Mouse (Mus musculus) forebrain, embryonic 14.5 days (tissue): ENCODE measurements around the gene Ccar1. TPM values are rescaled to one million over a fixed set of nuclear protein-coding genes. Genes with fewer than 3 reads are reported as not detected.
"Not testable (repeated sequence)": the region's sequence is repeated elsewhere in the genome, so short reads cannot be mapped to it uniquely, and the experiment has no call there.

ENCODE experiments used
- ATAC-seq: fragments of 200-750 bp; cut with Nextera tagmentation; 2 replicates; pipeline ENCODE4 v1.8.0; 2017; ENCODE audit warnings: mild to moderate bottlenecking, moderate library complexity
- DNase-seq: peaks from one replicate; pipeline ENCODE4 v3.0.0-alpha.2; 2015; ENCODE audit warnings: low spot score
- H3K27ac ChIP-seq: fragments of 300-500 bp; sonication (generic); 2 replicates; pipeline ENCODE4 v1.5.1; 2014; ENCODE audit warnings: low read depth, mild to moderate bottlenecking, control low read depth, low read length, moderate library complexity
- H3K27me3 ChIP-seq: fragments of 300-500 bp; sonication (generic); replicated peaks from 2 replicates; pipeline ENCODE4 v1.6.1; 2014; ENCODE audit warnings: low read length, control low read depth, mixed read lengths; ENCODE audit not compliant: control insufficient read depth, insufficient read depth
- H3K36me3 ChIP-seq: fragments of 300-500 bp; sonication (generic); 2 replicates; pipeline ENCODE4 v1.6.1; 2014; ENCODE audit warnings: low read length, control low read depth; ENCODE audit not compliant: control insufficient read depth, insufficient read depth
- H3K4me1 ChIP-seq: fragments of 300-500 bp; sonication (generic); 2 replicates; pipeline ENCODE4 v1.6.1; 2014; ENCODE audit warnings: antibody characterized with exemption, low read length, control low read depth; ENCODE audit not compliant: control insufficient read depth, insufficient read depth
- H3K4me2 ChIP-seq: fragments of 300-500 bp; sonication (generic); 2 replicates; pipeline ENCODE4 v1.6.1; 2014; ENCODE audit warnings: mild to moderate bottlenecking, control low read depth, low read length
- H3K4me3 ChIP-seq: fragments of 300-500 bp; sonication (generic); 2 replicates; pipeline ENCODE4 v1.5.1; 2014; ENCODE audit warnings: low read depth, low read length, control low read depth
- H3K9ac ChIP-seq: fragments of 300-500 bp; sonication (generic); 2 replicates; pipeline ENCODE4 v1.6.1; 2014; ENCODE audit warnings: mild to moderate bottlenecking, low read length, control low read depth, moderate library complexity
- H3K9me3 ChIP-seq: fragments of 300-500 bp; sonication (generic); replicated peaks from 2 replicates; pipeline ENCODE4 v1.6.1; 2016; ENCODE audit warnings: low read length, control low read depth, mixed read lengths; ENCODE audit not compliant: control insufficient read depth
- WGBS: fragments of 180-500 bp; shearing (Covaris S2); extraction: QIAGEN DNeasy Blood & Tissue Kit; methylation state at CpG from one replicate; pipeline ENCODE4 v1.1.7; 2014; 5-methylcytosine and 5-hydroxymethylcytosine counted together
- polyA plus RNA-seq: library from polyadenylated mRNA; unstranded; fragments of >200 nt; fragmentation: Nextera tagmentation; extraction: Ambion mirVana; gene quantifications from 2 replicates; pipeline ENCODE4 v1.2.1, GENCODE M21; 2014

Gene Ccar1
- polyA plus RNA-seq, 1 experiment from 2014 or later = 118 TPM

DNA sequence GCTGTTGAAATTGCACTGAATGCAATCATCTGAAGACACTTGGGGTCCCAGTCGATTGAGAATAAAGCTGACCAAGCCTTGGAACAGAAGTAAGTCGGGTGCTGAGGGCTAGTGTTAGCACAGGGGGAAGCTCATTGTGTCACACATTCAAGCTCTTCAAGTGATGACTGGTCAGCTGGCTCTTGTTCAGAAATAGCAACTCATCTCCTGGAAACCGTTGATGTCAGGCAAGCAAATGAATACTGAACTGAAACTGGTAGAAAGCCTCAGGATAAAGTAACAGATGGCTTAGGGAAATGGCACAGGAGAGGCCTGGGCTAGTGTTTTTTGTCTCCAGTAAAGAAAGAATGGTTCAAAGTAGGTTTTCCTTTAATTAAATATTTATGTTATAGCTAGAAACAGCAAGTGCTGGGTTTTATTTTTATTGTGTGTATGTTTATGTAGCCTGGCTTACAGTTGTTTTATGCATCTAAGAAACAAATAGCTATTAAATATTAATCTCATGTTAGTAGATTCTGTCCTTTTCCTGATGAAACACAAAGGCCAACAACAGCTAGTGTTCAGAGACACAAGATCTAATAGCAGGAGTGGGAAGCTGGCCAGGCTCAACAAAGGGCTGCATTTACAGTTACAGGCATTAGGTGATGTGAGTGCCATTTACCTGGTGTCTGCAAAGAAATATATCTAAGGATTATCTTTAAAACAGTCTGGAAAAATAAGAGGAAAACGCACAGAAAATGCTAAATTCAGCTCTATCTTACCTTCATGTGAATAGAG, 51.9 kb downstream of the Ccar1 start:
- peak; percentile 76 for DNase-seq

GRCm38 (mm10) chr10:62736965-62737688, 55.0 kb downstream of the Ccar1 start:
- Histone ChIP-seq H3K27ac (no peak overlapping the region), H3K36me3 (peaks cover 17% of the 10 kb centered on the region)

More for the DNA sequence above, 51.9 kb downstream of the Ccar1 start:
- Histone ChIP-seq H3K9me3 (no peaks in the 10 kb centered on the region), H3K9ac (no peak overlapping the region), H3K4me3 (no peak overlapping the region), H3K27ac (peak overlapping the region; percentile 34; the same call in 1 of the 2 replicates), H3K27me3 (no peaks in the 10 kb centered on the region), H3K4me1 (no peaks in the 10 kb centered on the region), H3K4me2 (no peak overlapping the region), H3K36me3 (peaks cover 35% of the 10 kb centered on the region)
- peak; percentile 77; the same call in 1 of the 2 replicates for ATAC-seq
- WGBS = 63% methylated on average over 4 of the region's 4 CpGs

DNA sequence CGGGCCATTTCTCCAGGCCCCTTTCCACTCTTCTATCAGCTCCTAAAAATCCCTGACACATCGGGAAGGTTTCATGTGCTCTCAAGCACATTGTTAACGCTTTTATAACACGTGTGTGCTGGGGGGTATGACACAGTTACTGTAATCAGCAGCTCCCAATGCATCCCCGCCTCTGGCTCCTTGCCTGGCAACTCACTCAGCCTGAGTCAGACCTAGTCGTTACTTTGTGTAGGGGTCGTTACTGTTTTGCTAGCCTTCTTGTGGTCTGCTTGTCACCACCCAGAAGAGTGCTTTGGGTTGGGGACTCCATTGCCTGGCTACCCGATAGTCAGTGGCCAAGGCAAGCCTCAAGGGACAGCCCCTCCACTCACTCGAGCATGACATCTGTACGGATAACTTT, 61.3 kb downstream of the Ccar1 start:
- Histone ChIP-seq H3K36me3 (no peaks in the 10 kb centered on the region), H3K27me3 (no peaks in the 10 kb centered on the region), H3K4me2 (no peak overlapping the region), H3K4me3 (no peak overlapping the region), H3K4me1 (no peaks in the 10 kb centered on the region), H3K27ac (no peak overlapping the region), H3K9ac (no peak overlapping the region), H3K9me3 (no peaks in the 10 kb centered on the region)
- no peak for ATAC-seq
- no peak for DNase-seq
- WGBS = 72% methylated on average over 10 of the region's 10 CpGs

More at GRCm38 (mm10) chr10:62736965-62737688, 55.0 kb downstream of the Ccar1 start:
- Histone ChIP-seq H3K27me3 (no peaks in the 10 kb centered on the region), H3K4me1 (no peaks in the 10 kb centered on the region), H3K9ac (no peak overlapping the region), H3K4me3 (no peak overlapping the region), H3K4me2 (no peak overlapping the region), H3K9me3 (no peaks in the 10 kb centered on the region)
- no peak for ATAC-seq
- 42% methylated on average over 4 of the region's 4 CpGs for WGBS
- no peak for DNase-seq

GRCm38 (mm10) chr10:62725771-62726687, 66.1 kb downstream of the Ccar1 start, which contains the start of gene Stox1:
TSS of gene Stox1 (minus strand) at chr10:62726128.
- 1% methylated on average over 60 of the region's 85 CpGs for WGBS
- DNase-seq = peak; percentile 83
- ATAC-seq = peak; percentile 93
- H3K4me3 ChIP-seq = peak within 1 kb of the TSS; percentile 60
- H3K27me3 ChIP-seq = no peaks in the 10 kb centered on the region
- no peaks in the 10 kb centered on the region for H3K9me3 ChIP-seq
- H3K4me1 ChIP-seq = no peaks in the 10 kb centered on the region
- no peak within 1 kb of the TSS for H3K27ac ChIP-seq
- peak within 1 kb of the TSS; percentile 66 for H3K9ac ChIP-seq
- peak within 1 kb of the TSS; percentile 79 for H3K4me2 ChIP-seq
- no peaks in the 10 kb centered on the region for H3K36me3 ChIP-seq

DNA sequence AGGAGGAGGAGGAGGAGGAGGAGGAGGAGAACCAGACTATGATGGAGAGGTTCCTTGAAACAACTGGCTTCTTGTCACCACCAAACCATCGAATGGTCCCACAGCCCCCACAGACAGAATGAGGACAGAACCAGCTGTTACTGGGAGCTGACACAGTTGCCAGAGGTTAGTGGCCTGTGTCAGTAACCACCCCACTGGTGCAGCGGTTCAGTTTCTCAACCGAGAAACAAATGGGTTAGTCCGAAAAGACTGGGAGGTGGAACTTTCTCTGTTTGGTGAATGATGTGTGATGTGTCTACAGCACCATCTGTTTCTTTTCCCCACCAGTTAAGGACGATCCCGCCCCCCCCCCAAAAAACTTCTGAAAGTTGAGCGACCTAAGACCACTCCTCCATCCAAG, 67.2 kb downstream of the Ccar1 start:
- Histone ChIP-seq H3K36me3 (no peaks in the 10 kb centered on the region), H3K27ac (no peak overlapping the region), H3K4me3 (no peak overlapping the region), H3K4me2 (peak overlapping the region; percentile 79; the same call in 1 of the 2 replicates), H3K27me3 (no peaks in the 10 kb centered on the region), H3K9me3 (no peaks in the 10 kb centered on the region), H3K9ac (0 out of 2 replicates have a peak overlapping the region, but pooled peaks have one; percentile 66), H3K4me1 (no peaks in the 10 kb centered on the region)
- ATAC-seq (no peak), DNase-seq (no peak)
- 40% methylated on average over 7 of the region's 7 CpGs for WGBS

DNA sequence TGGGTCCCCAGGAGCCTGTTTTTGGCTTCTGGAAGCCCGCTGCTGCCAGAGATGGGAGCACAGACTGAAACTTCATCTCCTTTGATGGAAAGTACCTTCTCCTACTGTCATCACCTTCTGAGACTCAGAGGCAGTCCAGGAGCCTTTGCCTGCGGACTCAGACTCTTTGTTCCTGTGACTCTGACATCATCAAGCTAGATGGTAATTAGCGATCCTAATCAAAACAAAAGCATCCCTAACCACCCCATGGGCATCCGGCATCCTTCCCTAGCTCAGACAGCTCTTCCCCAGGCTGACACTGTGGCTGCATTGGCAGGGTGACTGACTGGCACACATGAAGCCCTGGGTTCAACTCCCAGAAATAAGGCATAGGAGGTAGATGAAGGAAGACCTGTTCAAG, 69.4 kb downstream of the Ccar1 start:
- Histone ChIP-seq H3K9me3 (no peaks in the 10 kb centered on the region), H3K4me2 (no peak overlapping the region), H3K9ac (no peak overlapping the region), H3K4me1 (no peaks in the 10 kb centered on the region), H3K27ac (no peak overlapping the region), H3K4me3 (no peak overlapping the region), H3K27me3 (no peaks in the 10 kb centered on the region), H3K36me3 (no peaks in the 10 kb centered on the region)
- 24% methylated on average over 4 of the region's 4 CpGs for WGBS
- ATAC-seq = no peak
- DNase-seq = no peak

DNA sequence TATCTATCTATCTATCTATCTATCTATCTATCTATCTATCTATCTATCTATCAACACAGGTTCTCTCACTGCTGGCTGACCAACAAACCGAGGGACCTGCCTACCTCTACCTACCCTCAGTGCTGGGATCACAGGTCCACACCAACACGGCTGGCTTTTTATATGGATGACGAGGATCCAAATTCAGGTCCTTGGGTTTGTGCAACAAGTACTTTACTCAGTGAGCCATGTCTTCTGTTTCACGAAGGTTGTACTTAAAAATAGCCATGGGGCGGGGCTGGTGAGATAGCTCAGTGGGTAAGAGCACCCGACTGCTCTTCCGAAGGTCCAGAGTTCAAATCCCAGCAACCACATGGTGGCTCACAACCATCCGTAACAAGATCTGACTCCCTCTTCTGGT, 71.5 kb downstream of the Ccar1 start:
- DNase-seq, H3K9me3 ChIP-seq, H3K4me3 ChIP-seq, H3K36me3 ChIP-seq, H3K27me3 ChIP-seq, H3K4me1 ChIP-seq, H3K9ac ChIP-seq, H3K27ac ChIP-seq, H3K4me2 ChIP-seq, ATAC-seq: not testable (repeated sequence)
- WGBS = 96% methylated on average over 7 of the region's 8 CpGs

GRCm38 (mm10) chr10:62713457-62713856, 78.6 kb downstream of the Ccar1 start:
- no peak overlapping the region for H3K9ac ChIP-seq
- no peaks in the 10 kb centered on the region for H3K27me3 ChIP-seq
- DNase-seq = no peak
- no peaks in the 10 kb centered on the region for H3K36me3 ChIP-seq
- no peak overlapping the region for H3K27ac ChIP-seq
- no peak overlapping the region for H3K4me3 ChIP-seq
- no peak overlapping the region for H3K4me2 ChIP-seq
- WGBS = 89% methylated on average over 10 of the region's 10 CpGs
- H3K9me3 ChIP-seq = no peaks in the 10 kb centered on the region
- H3K4me1 ChIP-seq = no peaks in the 10 kb centered on the region
- no peak for ATAC-seq
